Mouse (Mus musculus) adrenal gland, postnatal 10 days (tissue): Measurements from ENCODE around the gene Cdc14b. TPM values are rescaled to one million over a fixed set of nuclear protein-coding genes. Genes with fewer than 3 reads are reported as not detected.

ENCODE experiments used
- DNase-seq: peaks from one replicate; pipeline ENCODE4 v3.0.0; 2021; ENCODE audit warnings: mixed read lengths
- total RNA-seq, 2 experiments: library from RNA; stranded (reverse); gene quantifications; 2 replicates each; pipeline ENCODE4 v1.2.3; 2021

Gene Cdc14b
- total RNA-seq, 2 experiments from 2014 or later: 10.1 TPM

- DNase-seq: no peak
These were observed 38.0 kb downstream of the Cdc14b start for GRCm38 (mm10) chr13:64237000-64237680.

GRCm38 (mm10) chr13:64235777-64236176 lies 39.3 kb downstream of the Cdc14b start:
- DNase-seq: no peak

DNA sequence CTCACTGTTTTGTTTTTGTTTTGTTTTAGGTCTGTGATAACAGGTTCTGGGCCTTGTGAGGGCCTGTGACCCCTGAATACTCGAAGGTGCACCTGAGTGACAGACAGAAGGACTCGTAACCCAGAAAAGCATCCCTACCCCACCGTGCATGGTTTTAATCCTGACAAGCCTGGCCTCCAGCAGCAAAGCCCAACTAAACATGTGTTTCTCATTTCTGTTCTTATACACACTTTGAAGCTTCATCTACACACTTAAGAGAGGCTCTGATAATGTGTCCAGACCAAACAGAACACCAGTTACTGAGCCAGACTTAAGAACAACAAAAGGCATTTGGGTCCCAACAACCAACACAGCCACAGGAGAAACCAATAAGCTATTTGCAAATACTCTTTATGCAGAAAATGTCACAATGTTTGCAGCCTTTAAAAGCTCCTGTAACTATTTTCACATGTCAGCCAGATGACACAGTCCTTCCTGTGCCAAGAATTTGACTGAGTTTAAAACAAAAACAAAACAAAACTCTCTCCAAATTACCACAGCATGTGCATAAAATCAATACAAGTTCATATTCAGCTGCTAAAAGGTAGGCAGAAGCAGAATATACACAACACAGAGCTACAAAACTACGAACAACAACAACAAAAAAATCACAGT lies 39.9 kb downstream of the Cdc14b start:
- no peak for DNase-seq

DNA sequence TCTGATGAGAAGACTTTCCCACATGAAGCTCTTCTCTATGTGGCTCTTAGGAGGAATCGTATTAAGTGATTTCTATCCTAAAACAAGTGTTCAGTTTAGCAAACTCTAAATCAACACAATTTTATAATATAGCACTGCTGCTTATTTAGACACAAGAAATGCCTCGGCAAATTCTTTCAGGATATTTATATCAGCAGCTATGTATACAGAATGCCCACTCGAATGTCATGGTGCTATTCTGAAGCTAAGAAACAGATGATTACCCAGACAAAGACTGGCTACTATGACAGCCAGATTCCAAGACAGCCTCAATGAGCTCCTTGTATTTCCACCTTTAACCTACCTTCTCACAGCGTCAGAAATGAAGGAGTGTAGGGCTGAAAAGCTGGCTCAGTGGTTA lies 42.0 kb downstream of the Cdc14b start:
- DNase-seq: no peak

GRCm38 (mm10) chr13:64226725-64227124 lies 48.4 kb downstream of the Cdc14b start:
- no peak for DNase-seq

GRCm38 (mm10) chr13:64225738-64226137 lies 49.4 kb downstream of the Cdc14b start:
- DNase-seq: no peak

- no peak for DNase-seq
These were observed 60.2 kb downstream of the Cdc14b start for GRCm38 (mm10) chr13:64214891-64215290.

- no peak for DNase-seq
These were observed 63.0 kb downstream of the Cdc14b start for GRCm38 (mm10) chr13:64211995-64212603.

GRCm38 (mm10) chr13:64208146-64208545 lies 66.9 kb downstream of the Cdc14b start:
- no peak for DNase-seq

- no peak for DNase-seq
These were observed 69.9 kb downstream of the Cdc14b start for GRCm38 (mm10) chr13:64205186-64205585.

DNA sequence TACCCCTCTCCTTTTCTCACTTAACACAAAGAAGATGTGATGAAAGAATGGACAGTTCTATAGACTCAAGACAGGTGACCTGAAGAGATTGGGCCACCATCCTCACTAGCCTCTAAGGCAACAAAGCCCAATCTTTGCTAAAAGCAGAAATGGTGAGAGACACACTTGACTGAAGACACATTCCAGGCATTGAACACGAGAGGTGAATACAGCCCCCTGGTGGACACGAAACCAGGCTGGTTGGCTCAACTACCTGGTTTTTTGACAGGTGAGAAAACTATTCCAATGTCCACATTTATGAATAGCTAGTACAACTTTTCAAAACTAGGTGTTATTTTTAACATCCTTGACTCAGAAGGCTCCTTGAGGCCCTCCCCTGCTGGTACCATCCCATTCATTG lies 70.4 kb downstream of the Cdc14b start:
- DNase-seq: peak; percentile 34

- no peak for DNase-seq
These were observed 74.2 kb downstream of the Cdc14b start for GRCm38 (mm10) chr13:64200911-64201310.

DNA sequence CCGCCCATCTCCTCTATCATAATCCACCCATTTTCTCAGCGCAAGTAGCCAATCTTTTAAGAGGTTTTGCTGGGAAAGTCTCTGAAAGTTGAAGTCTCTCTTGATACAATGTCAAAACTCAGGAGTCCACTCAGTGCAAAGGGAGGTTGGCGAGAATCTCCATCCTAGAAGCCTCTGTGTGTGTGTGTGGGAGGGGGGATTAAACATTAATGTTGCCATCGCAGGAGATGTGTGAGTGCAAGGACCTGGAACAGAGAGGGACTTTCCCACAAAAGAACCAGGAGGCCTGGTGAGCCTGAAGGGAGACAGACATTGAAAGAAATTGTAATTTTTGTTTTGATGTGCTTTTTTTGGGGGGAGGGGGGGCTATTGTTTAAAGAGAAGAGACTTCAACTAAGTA lies 76.8 kb downstream of the Cdc14b start:
- no peak for DNase-seq

DNA sequence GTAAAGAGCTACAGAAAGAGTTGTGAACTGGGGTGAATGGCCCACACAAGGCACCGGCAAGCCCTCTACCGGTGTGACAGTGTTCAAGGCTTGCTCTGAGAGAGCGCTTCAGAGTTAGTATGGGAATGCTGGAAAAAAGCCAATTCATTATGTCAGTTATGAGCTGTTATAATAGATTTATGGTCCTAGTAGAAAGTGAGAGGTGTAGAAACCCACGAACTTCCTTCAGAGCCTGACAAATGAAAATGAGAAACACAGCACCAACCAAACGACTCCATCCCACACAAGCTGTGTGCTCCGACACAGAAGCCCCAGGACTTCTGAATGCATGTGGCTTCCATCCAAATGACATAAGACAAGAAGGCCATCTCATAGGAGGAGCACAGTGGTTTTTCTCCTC lies 77.2 kb downstream of the Cdc14b start:
- DNase-seq: no peak

DNA sequence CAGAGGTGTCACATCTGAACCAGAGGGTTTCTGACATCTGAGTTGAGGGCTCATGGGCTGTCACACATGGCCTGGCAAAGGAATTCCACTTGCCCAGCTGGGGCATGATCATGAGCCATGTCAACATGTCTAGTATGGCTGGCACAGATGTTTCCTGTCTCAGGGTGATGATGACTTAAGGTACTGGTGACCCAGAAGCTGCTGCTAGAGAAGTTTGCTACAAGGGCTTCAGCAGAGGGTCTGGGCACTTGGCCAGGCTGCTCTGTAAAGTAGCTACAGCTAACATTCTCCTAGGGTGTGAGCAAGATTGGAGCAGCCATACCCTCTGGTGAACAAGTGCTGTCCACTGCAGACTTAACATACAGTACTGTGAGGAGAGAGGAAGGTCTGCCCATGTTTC lies 88.0 kb downstream of the Cdc14b start:
- DNase-seq: no peak

- DNase-seq: peak; percentile 19
These were observed 88.6 kb downstream of the Cdc14b start for GRCm38 (mm10) chr13:64186516-64186915.

- no peak for DNase-seq
These were observed 89.5 kb downstream of the Cdc14b start for GRCm38 (mm10) chr13:64185586-64185985.

GRCm38 (mm10) chr13:64185176-64185575 lies 89.9 kb downstream of the Cdc14b start:
- DNase-seq: no peak

GRCm38 (mm10) chr13:64184361-64184760 lies 90.7 kb downstream of the Cdc14b start:
- no peak for DNase-seq

DNA sequence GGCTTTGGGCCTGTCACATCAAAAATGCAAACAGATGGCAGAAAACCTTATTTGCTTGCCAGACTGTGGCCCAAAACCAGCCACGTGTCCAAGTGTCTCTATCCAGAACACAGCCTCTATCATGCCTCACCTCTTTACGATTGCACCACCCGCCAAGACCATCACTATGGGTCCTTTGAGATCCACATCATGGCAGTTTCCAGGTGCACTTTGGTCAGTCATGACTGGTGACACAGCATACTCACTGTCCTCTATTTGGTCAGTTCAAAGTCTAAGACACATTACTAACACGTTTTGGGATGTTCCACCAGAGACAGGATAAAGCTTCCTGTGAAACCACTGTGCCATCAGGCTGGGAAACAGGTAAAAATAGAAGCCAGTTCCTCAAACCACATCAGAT lies 91.5 kb downstream of the Cdc14b start:
- DNase-seq: no peak

DNA sequence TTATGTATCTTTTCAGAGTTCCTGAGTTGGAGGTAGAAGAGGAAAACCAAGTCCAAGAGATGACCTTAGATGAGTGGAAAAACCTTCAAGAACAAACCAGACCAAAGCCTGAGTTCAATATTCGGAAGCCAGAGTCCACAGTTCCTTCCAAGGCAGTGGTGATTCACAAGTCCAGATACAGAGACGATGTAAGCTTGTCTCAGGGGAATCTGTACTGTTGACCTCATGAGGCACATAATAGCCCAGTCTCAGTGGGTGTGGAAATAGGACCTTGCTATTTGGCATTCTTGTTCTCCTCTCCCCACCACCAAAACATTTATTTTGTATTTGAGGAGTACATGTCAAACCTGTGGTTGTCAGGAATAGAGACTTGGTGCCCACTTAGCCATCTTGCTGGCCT lies 93.0 kb downstream of the Cdc14b start:
- DNase-seq: no peak

DNA sequence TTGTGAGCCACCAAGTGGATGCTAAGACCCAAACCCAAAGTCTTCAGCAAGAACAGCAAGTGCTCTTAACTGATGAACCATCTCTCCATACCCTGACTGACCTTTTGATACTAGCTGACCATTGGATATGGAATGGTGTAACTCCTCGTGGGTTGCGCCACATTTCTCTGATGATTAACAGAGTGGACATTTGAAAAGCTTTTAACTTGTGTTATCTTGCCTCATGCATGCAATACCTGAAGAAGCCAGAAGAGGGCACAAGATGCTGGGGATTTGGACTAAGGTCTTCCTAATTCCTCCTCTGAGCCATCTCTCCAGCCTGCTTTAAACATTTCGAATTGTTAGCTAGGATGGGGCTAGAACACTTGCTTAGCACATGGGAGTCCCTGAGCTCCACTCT lies 94.2 kb downstream of the Cdc14b start:
- peak; percentile 86 for DNase-seq

GRCm38 (mm10) chr13:64180300-64180699 lies 94.8 kb downstream of the Cdc14b start:
- DNase-seq: no peak
